22 mouse cellular contexts compared by ENCODE assay signal in genomic region chr1:74363437-74363836, GRCm38 (mm10). TPM values are rescaled to one million over a fixed set of nuclear protein-coding genes. Genes with fewer than 3 reads are reported as not detected.
DNase-seq lines count a peak whose midpoint lies in the region; ATAC-seq and TF ChIP-seq lines count a peak whose summit lies in the region.
"Had no signal": no experiment of that assay in that cellular context is flagged by ENCODE, and none has a peak within 500 bp of the region (broad histone marks: within the 10 kb centered on the region; RNA-seq: fewer than 3 reads in every experiment).

No protein-coding gene starts in this region.

- 60% methylated on average over 5 of the region's 5 CpGs for WGBS in intestine, embryonic 16.5 days

- no peaks in the 10 kb centered on the region for H3K27me3 ChIP-seq in intestine, embryonic 16.5 days (replicated peaks; ENCODE audit: control insufficient read depth, insufficient read depth, low read length)
- H3K27me3 ChIP-seq: embryonic facial prominence, embryonic 12.5 days; lung, embryonic 15.5 days; stomach, embryonic 15.5 days had no signal

- DNase-seq in gastrocnemius, adult 2 months: peak; percentile 43
- no peak for DNase-seq in gastrocnemius, adult 8-10 months (ENCODE audit: low spot score in 2 of 2)
- no peak for DNase-seq in layer of hippocampus, adult 2 months (ENCODE audit: low spot score in 2 of 2)
- no peak for DNase-seq in layer of hippocampus, postnatal 36 days
- DNase-seq in heart, postnatal 36 days: peak; percentile 37 to 38
- DNase-seq in urinary bladder, postnatal 10 days (ENCODE audit: low spot score): no peak
- DNase-seq: adrenal gland, postnatal 25 days; cerebellum, adult 8-10 months; kidney, adult 18-20 months; kidney, postnatal 14 days; right cerebral cortex, postnatal 14 days had no signal

- no peak for TF ChIP-seq POLR2A in bone marrow macrophage, adult 2 months (IDR thresholded peaks at IDR 0.05; ENCODE audit: borderline replicate concordance, low read depth, low read length)

- H3K4me3 ChIP-seq in gastrocnemius, adult 2 months: no peak overlapping the region
- no peak overlapping the region for H3K4me3 ChIP-seq in layer of hippocampus, adult 2 months
- no peak overlapping the region for H3K4me3 ChIP-seq in bone marrow macrophage, adult 2 months (ENCODE audit: insufficient read depth, low read length)
- H3K4me3 ChIP-seq in intestine, embryonic 16.5 days (ENCODE audit: low read length): no peak overlapping the region
- H3K4me3 ChIP-seq: embryonic facial prominence, embryonic 12.5 days; hindbrain, embryonic 10.5 days; limb, embryonic 13.5 days; lung, embryonic 15.5 days; megakaryocyte, embryonic 14.5 days; stomach, embryonic 15.5 days had no signal

- peak overlapping the region; percentile 56 for H3K27ac ChIP-seq in gastrocnemius, adult 2 months
- 0 out of 2 replicates have a peak overlapping the region, but pooled peaks have one; percentile 18 for H3K27ac ChIP-seq in layer of hippocampus, adult 2 months
- H3K27ac ChIP-seq in bone marrow macrophage, adult 2 months (ENCODE audit: insufficient read depth, low read depth, low read length): peak overlapping the region; percentile 21; the same call in 1 of the 2 replicates
- no peak overlapping the region for H3K27ac ChIP-seq in intestine, embryonic 16.5 days (ENCODE audit: low read length)
- H3K27ac ChIP-seq: embryonic facial prominence, embryonic 12.5 days; hindbrain, embryonic 10.5 days; limb, embryonic 13.5 days; liver, embryonic 14.5 days; lung, embryonic 15.5 days; stomach, embryonic 15.5 days had no signal

- intact Hi-C loops in gastrocnemius, adult 2 months (cut with DNase I): no loop called here
- intact Hi-C loops in heart, postnatal 36 days (cut with DNase I): loop anchor here (2.0 kb wide), 3 partner anchors 79 to 157 kb away; partner anchors contain the start of genes Aamp and Pnkd

- no peak overlapping the region for H3K4me2 ChIP-seq in intestine, embryonic 16.5 days (ENCODE audit: low read depth, low read length)
- H3K4me2 ChIP-seq: embryonic facial prominence, embryonic 12.5 days; lung, embryonic 15.5 days; stomach, embryonic 15.5 days had no signal

- peaks cover 31% of the 10 kb centered on the region for H3K4me1 ChIP-seq in bone marrow macrophage, adult 2 months (ENCODE audit: control insufficient read depth, insufficient read depth, low read length)
- peaks cover 5% of the 10 kb centered on the region for H3K4me1 ChIP-seq in intestine, embryonic 16.5 days (ENCODE audit: control insufficient read depth, insufficient read depth, low read length)
- H3K4me1 ChIP-seq: stomach, embryonic 15.5 days had no signal

- no peaks in the 10 kb centered on the region for H3K36me3 ChIP-seq in intestine, embryonic 16.5 days (ENCODE audit: control insufficient read depth, insufficient read depth, low read length)
- H3K36me3 ChIP-seq: embryonic facial prominence, embryonic 12.5 days; G1E; hindbrain, embryonic 10.5 days; limb, embryonic 13.5 days; lung, embryonic 15.5 days; stomach, embryonic 15.5 days had no signal

- H3K9ac ChIP-seq in intestine, embryonic 16.5 days (ENCODE audit: low read depth, low read length): no peak overlapping the region
- H3K9ac ChIP-seq: embryonic facial prominence, embryonic 12.5 days; limb, embryonic 13.5 days; liver, embryonic 14.5 days; lung, embryonic 15.5 days; stomach, embryonic 15.5 days had no signal

- ATAC-seq in intestine, embryonic 16.5 days: no peak

- no peaks in the 10 kb centered on the region for H3K9me3 ChIP-seq in intestine, embryonic 16.5 days (ENCODE audit: control insufficient read depth, low read length)
- H3K9me3 ChIP-seq: embryonic facial prominence, embryonic 12.5 days; G1E; hindbrain, embryonic 10.5 days; limb, embryonic 13.5 days; lung, embryonic 15.5 days; megakaryocyte, embryonic 14.5 days; stomach, embryonic 15.5 days had no signal

- TF ChIP-seq CTCF in gastrocnemius, adult 2 months (IDR thresholded peaks at IDR 0.05): no peak
- TF ChIP-seq CTCF in layer of hippocampus, adult 2 months (conservative IDR thresholded peaks at IDR 0.05): no peak
- TF ChIP-seq CTCF in bone marrow macrophage, adult 2 months (IDR thresholded peaks at IDR 0.05; ENCODE audit: low read depth, low read length): no peak

RNA-seq across cellular contexts. Expression of gene Catip, which starts 1.5 kb away (rescaled TPM):
- under 1 TPM in 1 of 2 experiments, not detected in 1; 0.13 TPM for total RNA-seq in gastrocnemius, adult 2 months (2021)
- total RNA-seq in gastrocnemius, adult 8-10 months (2022): under 1 TPM in 3 of 4 experiments, not detected in 1; 0.21 to 0.44 (median 0.36) TPM
- total RNA-seq in layer of hippocampus, adult 2 months (2021): 1 to 10 TPM; 1.1 to 1.8 TPM
- 1 to 10 TPM; 1.0 to 1.2 TPM for total RNA-seq in layer of hippocampus, postnatal 36 days (2021)
- polyA plus RNA-seq in bone marrow macrophage, adult 2 months (2012; ENCODE audit: insufficient read depth, insufficient read length, missing spikeins): 0.60 and 0.76 TPM in 2 replicates
- total RNA-seq in heart, postnatal 36 days (2021): under 1 TPM; 0.19 to 0.41 TPM
- polyA plus RNA-seq in intestine, embryonic 16.5 days (2015; fragmentation: Nextera tagmentation; extraction: Ambion mirVana): 0.24 and 0.50 TPM in 2 replicates
- total RNA-seq: neutrophil, adult 5-6 weeks had no signal
- polyA plus RNA-seq: G1E had no signal

RNA-seq across cellular contexts. Expression of gene Slc11a1, which starts 11.6 kb away (rescaled TPM):
- 1 to 10 TPM; 3.8 to 5.6 TPM for total RNA-seq in gastrocnemius, adult 2 months (2021)
- 1 to 10 TPM; 2.1 to 6.5 (median 5.1) TPM for total RNA-seq in gastrocnemius, adult 8-10 months (2022)
- total RNA-seq in layer of hippocampus, adult 2 months (2021): 1 to 10 TPM; 3.1 to 3.9 TPM
- 1 to 10 TPM; 2.6 to 3.6 TPM for total RNA-seq in layer of hippocampus, postnatal 36 days (2021)
- polyA plus RNA-seq in bone marrow macrophage, adult 2 months (2012; ENCODE audit: insufficient read depth, insufficient read length, missing spikeins): 539 and 588 TPM in 2 replicates
- 1 to 10 TPM; 4.7 to 5.5 TPM for total RNA-seq in heart, postnatal 36 days (2021)
- 8.0 and 8.9 TPM in 2 replicates for polyA plus RNA-seq in intestine, embryonic 16.5 days (2015; fragmentation: Nextera tagmentation; extraction: Ambion mirVana)
- polyA plus RNA-seq: G1E had no signal

RNA-seq across cellular contexts. Expression of gene Ctdsp1, which starts 27.9 kb away (rescaled TPM):
- total RNA-seq in gastrocnemius, adult 2 months (2021): 100 to 1,000 TPM in 1 of 2 experiments, 10 to 100 TPM in 1; 92.2 to 111 TPM
- total RNA-seq in gastrocnemius, adult 8-10 months (2022): 100 to 1,000 TPM; 105 to 110 (median 107) TPM
- total RNA-seq in layer of hippocampus, adult 2 months (2021): 10 to 100 TPM; 26.4 to 28.8 TPM
- 10 to 100 TPM; 25.9 to 28.4 TPM for total RNA-seq in layer of hippocampus, postnatal 36 days (2021)
- polyA plus RNA-seq in bone marrow macrophage, adult 2 months (2012; ENCODE audit: insufficient read depth, insufficient read length, missing spikeins): 119 and 123 TPM in 2 replicates
- total RNA-seq in heart, postnatal 36 days (2021): 100 to 1,000 TPM; 127 to 133 TPM
- polyA plus RNA-seq in intestine, embryonic 16.5 days (2015; fragmentation: Nextera tagmentation; extraction: Ambion mirVana): 69.4 and 72.3 TPM in 2 replicates

RNA-seq across cellular contexts. Expression of gene Vil1, which starts 45.7 kb away (rescaled TPM):
- total RNA-seq in gastrocnemius, adult 2 months (2021): not detected
- not detected for total RNA-seq in gastrocnemius, adult 8-10 months (2022)
- under 1 TPM; 0.49 to 0.72 TPM for total RNA-seq in layer of hippocampus, adult 2 months (2021)
- total RNA-seq in layer of hippocampus, postnatal 36 days (2021): under 1 TPM; 0.10 to 0.33 TPM
- not detected in 2 replicates for polyA plus RNA-seq in bone marrow macrophage, adult 2 months (2012; ENCODE audit: insufficient read depth, insufficient read length, missing spikeins)
- total RNA-seq in heart, postnatal 36 days (2021): 1 to 10 TPM in 1 of 2 experiments, under 1 TPM in 1; 0.86 to 1.3 TPM
- 207 and 244 TPM in 2 replicates for polyA plus RNA-seq in intestine, embryonic 16.5 days (2015; fragmentation: Nextera tagmentation; extraction: Ambion mirVana)
- total RNA-seq: neutrophil, adult 5-6 weeks had no signal

RNA-seq across cellular contexts. Expression of gene Tmbim1, which starts 58.0 kb away (rescaled TPM):
- 10 to 100 TPM; 35.2 to 35.4 TPM for total RNA-seq in gastrocnemius, adult 2 months (2021)
- 10 to 100 TPM; 31.3 to 38.1 (median 32.9) TPM for total RNA-seq in gastrocnemius, adult 8-10 months (2022)
- 10 to 100 TPM; 23.3 to 23.9 TPM for total RNA-seq in layer of hippocampus, adult 2 months (2021)
- total RNA-seq in layer of hippocampus, postnatal 36 days (2021): 10 to 100 TPM; 25.1 to 25.4 TPM
- 73.6 and 74.7 TPM in 2 replicates for polyA plus RNA-seq in bone marrow macrophage, adult 2 months (2012; ENCODE audit: insufficient read depth, insufficient read length, missing spikeins)
- total RNA-seq in heart, postnatal 36 days (2021): 10 to 100 TPM; 45.8 to 50.5 TPM
- polyA plus RNA-seq in intestine, embryonic 16.5 days (2015; fragmentation: Nextera tagmentation; extraction: Ambion mirVana): 77.3 and 79.8 TPM in 2 replicates

Comparison
In these comparisons a context has a peak if more than half of its experiments do, and no peak if none do; other contexts are left out.
1. DNase-seq: peak in gastrocnemius, adult 2 months (single experiment) and heart, postnatal 36 days (2 of 2); none in gastrocnemius, adult 8-10 months (0 of 2), layer of hippocampus, adult 2 months (0 of 2), layer of hippocampus, postnatal 36 days (0 of 2) and urinary bladder, postnatal 10 days (single experiment).